Mouse (Mus musculus): ENCODE results near the gene Gm19426. TPM values are rescaled to one million over a fixed set of nuclear protein-coding genes. Genes with fewer than 3 reads are reported as not detected.

Gm19426 gene
- polyA plus RNA-seq, 1 experiment from 2014 or later, result 4.9 TPM

DNA sequence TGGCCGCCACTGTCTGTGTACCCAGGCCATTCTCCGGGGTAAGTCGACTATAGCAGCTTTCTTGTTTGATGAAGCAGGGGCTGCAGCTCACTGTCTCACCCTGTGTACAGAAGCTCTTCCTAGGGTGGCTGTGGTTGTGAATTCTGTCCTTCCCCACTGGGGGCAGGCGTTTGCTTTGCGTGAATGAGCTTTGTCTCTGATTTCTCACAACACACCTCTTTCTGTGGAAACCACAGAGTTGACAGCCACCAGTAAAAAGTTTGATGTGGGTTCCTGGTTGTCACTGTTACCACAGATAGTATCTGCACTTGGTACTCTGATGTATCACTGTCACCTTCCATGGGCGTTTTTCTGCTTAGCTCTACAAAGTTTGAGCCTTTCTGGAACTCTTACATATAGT lies 35.8 kb upstream of the Gm19426 start:
- TF ChIP-seq CTCF (IDR thresholded peaks at IDR 0.05; ENCODE audit: low read depth), result peak; percentile 37; the same call in 1 of the 2 replicates
- Histone ChIP-seq H3K9ac (no peak overlapping the region), H3K4me1 (ENCODE audit: insufficient read depth) (0 out of 2 replicates have a peak, but pooled peaks cover 5% of the 10 kb centered on the region), H3K27ac (ENCODE audit: low read depth) (no peak overlapping the region), H3K4me2 (no peak overlapping the region), H3K9me3 (ENCODE audit: low read depth, low read length) (no peaks in the 10 kb centered on the region), H3K27me3 (ENCODE audit: insufficient read depth, low read length) (no peaks in the 10 kb centered on the region), H3K36me3 (ENCODE audit: insufficient read depth) (no peaks in the 10 kb centered on the region), H3K4me3 (ENCODE audit: low read depth, low read length) (no peak overlapping the region)
- ATAC-seq (ENCODE audit: insufficient read depth) (no peak), DNase-seq (peak; percentile 43)
- WGBS, result 50% methylated on average over 6 of the region's 6 CpGs

DNA sequence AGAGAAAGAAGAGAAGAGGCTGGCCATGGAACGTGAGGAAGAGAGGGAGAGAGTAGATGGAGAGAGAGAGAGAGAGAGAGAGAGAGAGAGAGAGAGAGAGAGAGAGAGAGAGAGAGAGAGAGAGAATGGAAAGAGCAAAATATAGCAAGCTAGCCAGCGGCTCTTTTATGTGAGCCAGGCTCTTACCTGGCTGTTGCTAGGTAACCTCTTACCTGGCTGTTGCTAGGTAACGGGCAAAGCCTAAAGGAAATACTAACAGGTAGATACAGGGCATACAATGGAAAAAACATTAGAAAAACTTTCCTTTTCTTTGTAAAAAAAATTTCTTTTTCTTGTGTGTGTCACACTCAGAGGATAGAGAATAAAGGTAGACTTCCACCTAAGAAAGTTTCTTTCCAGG lies 34.3 kb upstream of the Gm19426 start:
- H3K9ac ChIP-seq, result no peak overlapping the region
- H3K9me3 ChIP-seq (ENCODE audit: low read depth, low read length), result no peaks in the 10 kb centered on the region
- H3K36me3 ChIP-seq (ENCODE audit: insufficient read depth), result no peaks in the 10 kb centered on the region
- H3K4me1 ChIP-seq (ENCODE audit: insufficient read depth), result 0 out of 2 replicates have a peak, but pooled peaks cover 5% of the 10 kb centered on the region
- H3K27ac ChIP-seq (ENCODE audit: low read depth), result no peak overlapping the region
- DNase-seq (peak; percentile 67), ATAC-seq (ENCODE audit: insufficient read depth) (no peak)
- H3K4me2 ChIP-seq, result no peak overlapping the region
- no peak overlapping the region for H3K4me3 ChIP-seq (ENCODE audit: low read depth, low read length)
- H3K27me3 ChIP-seq (ENCODE audit: insufficient read depth, low read length), result no peaks in the 10 kb centered on the region
- WGBS, result 41% methylated on average over 3 of the region's 3 CpGs
- TF ChIP-seq CTCF (IDR thresholded peaks at IDR 0.05; ENCODE audit: low read depth), result no peak

DNA sequence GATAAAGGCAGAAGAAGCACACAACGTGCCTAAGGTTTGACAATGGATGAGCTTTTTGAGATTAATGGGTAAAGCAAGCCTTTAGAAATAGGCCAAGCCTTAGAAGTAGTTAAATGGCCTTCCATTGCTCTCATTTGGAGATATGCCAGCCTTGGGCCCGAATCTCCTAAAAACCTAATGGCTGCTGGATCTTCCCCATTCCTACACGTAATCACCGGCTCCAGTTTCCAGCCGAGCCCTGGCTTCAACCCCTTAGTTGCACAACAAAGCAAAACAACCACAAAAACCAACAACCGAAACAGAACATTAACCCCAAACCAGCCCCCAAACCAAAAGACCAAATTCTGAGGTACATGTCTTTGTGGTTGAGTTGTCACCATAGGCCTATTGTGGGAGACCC lies 32.2 kb upstream of the Gm19426 start:
- ATAC-seq (ENCODE audit: insufficient read depth), result no peak
- Histone ChIP-seq H3K4me3 (ENCODE audit: low read depth, low read length) (no peak overlapping the region), H3K4me1 (ENCODE audit: insufficient read depth) (0 out of 2 replicates have a peak, but pooled peaks cover 5% of the 10 kb centered on the region), H3K9ac (no peak overlapping the region), H3K27me3 (ENCODE audit: insufficient read depth, low read length) (no peaks in the 10 kb centered on the region), H3K36me3 (ENCODE audit: insufficient read depth) (no peaks in the 10 kb centered on the region), H3K9me3 (ENCODE audit: low read depth, low read length) (no peaks in the 10 kb centered on the region), H3K27ac (ENCODE audit: low read depth) (peak overlapping the region; percentile 86; the same call in 1 of the 2 replicates), H3K4me2 (peak overlapping the region; percentile 61)
- no peak for TF ChIP-seq CTCF (IDR thresholded peaks at IDR 0.05; ENCODE audit: low read depth)
- WGBS, result 59% methylated on average over 6 of the region's 6 CpGs
- DNase-seq, result peak; percentile 60

DNA sequence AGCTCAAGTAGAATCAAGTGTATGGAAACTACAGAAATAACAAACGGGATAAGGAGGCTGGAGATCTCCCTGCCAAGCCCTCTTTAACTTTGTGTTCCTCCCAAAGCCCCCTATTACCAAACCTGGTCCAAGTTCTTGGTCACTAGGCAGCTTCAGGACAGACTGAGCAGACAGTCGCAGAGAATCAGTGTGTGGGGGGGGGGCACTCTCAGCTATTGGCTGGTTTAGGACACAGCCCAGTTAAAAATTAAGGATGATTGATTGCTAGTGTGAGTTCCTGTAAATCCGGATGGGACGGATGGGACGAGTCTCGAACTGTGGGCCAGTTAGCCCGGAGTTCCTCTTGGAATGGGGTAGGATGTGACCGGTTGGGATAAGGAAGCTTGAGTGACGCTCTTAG lies 31.8 kb upstream of the Gm19426 start, which contains the start of gene Serping1:
Gene Serping1, minus strand, starts transcription at position 204 of the 400 bp plus-strand sequence.
- Histone ChIP-seq H3K9ac (peak within 1 kb of the TSS; percentile 36), H3K27me3 (ENCODE audit: insufficient read depth, low read length) (no peaks in the 10 kb centered on the region), H3K27ac (ENCODE audit: low read depth) (peak within 1 kb of the TSS; percentile 86), H3K36me3 (ENCODE audit: insufficient read depth) (no peaks in the 10 kb centered on the region), H3K4me3 (ENCODE audit: low read depth, low read length) (peak within 1 kb of the TSS; percentile 32), H3K9me3 (ENCODE audit: low read depth, low read length) (no peaks in the 10 kb centered on the region), H3K4me1 (ENCODE audit: insufficient read depth) (0 out of 2 replicates have a peak, but pooled peaks cover 5% of the 10 kb centered on the region), H3K4me2 (peak within 1 kb of the TSS; percentile 61)
- peak; percentile 73 for ATAC-seq (ENCODE audit: insufficient read depth)
- TF ChIP-seq CTCF (IDR thresholded peaks at IDR 0.05; ENCODE audit: low read depth), result no peak
- peak; percentile 50 for DNase-seq
- 42% methylated on average over 9 of the region's 9 CpGs for WGBS

DNA sequence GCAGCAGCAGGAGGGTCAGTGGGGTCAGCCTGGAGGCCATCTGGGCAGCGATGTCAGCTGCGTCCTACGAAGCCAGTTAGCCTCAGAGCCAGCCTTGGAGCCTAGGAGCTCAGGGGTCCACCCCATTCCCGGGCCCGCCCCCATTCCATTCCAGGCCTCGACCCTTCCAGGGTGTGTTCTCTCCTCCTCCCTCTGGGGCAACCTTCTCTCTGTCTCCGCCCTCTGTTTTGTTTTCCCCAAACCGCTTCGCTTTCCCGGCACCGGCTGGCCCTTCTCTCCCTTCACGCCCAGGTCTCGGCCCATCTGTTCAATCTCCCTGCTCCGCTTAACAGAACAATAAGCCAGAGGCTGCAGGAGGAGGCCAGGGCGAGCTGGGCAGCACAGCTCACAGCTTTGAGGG lies 31.3 kb upstream of the Gm19426 start:
- peak overlapping the region; percentile 63 for H3K27ac ChIP-seq (ENCODE audit: low read depth)

DNA sequence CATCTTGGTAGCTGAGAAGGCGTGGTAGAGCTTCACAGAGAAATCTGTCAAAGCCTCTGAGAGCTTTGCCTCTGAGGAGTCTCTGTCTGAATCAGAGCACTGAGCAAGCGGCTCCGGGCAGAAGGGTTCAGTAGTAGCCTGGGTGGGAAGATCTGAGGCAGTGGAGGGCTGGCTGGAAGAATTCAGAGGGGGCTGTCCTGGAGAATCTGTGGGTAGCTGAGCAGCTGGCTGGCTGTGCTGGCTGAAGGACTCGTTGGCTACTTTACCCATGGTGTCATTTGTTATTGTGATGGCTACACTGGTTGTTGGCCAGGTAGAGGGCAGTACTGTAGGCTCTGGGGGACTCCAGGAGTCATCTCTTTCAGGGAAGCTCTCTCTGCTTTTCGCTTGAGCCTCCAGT lies 29.7 kb upstream of the Gm19426 start:
- WGBS, result 73% methylated on average over 5 of the region's 5 CpGs
- ATAC-seq (ENCODE audit: insufficient read depth), result no peak
- H3K27me3 ChIP-seq (ENCODE audit: insufficient read depth, low read length), result no peaks in the 10 kb centered on the region
- TF ChIP-seq CTCF (IDR thresholded peaks at IDR 0.05; ENCODE audit: low read depth), result no peak
- H3K4me1 ChIP-seq (ENCODE audit: insufficient read depth), result 0 out of 2 replicates have a peak, but pooled peaks cover 5% of the 10 kb centered on the region
- no peak overlapping the region for H3K4me3 ChIP-seq (ENCODE audit: low read depth, low read length)
- H3K4me2 ChIP-seq, result no peak overlapping the region
- no peak overlapping the region for H3K9ac ChIP-seq
- no peak overlapping the region for H3K27ac ChIP-seq (ENCODE audit: low read depth)
- peaks cover 7% of the 10 kb centered on the region; the same call in 1 of the 2 replicates for H3K36me3 ChIP-seq (ENCODE audit: insufficient read depth)
- DNase-seq, result no peak
- no peaks in the 10 kb centered on the region for H3K9me3 ChIP-seq (ENCODE audit: low read depth, low read length)

More for the DNA sequence above, 31.3 kb upstream of the Gm19426 start:
- ATAC-seq (ENCODE audit: insufficient read depth) (peak; percentile 96), DNase-seq (peak; percentile 91)
- Histone ChIP-seq H3K27me3 (ENCODE audit: insufficient read depth, low read length) (no peaks in the 10 kb centered on the region), H3K9ac (peak overlapping the region; percentile 36), H3K4me2 (peak overlapping the region; percentile 61), H3K4me3 (ENCODE audit: low read depth, low read length) (peak overlapping the region; percentile 32), H3K4me1 (ENCODE audit: insufficient read depth) (0 out of 2 replicates have a peak, but pooled peaks cover 5% of the 10 kb centered on the region), H3K9me3 (ENCODE audit: low read depth, low read length) (no peaks in the 10 kb centered on the region), H3K36me3 (ENCODE audit: insufficient read depth) (peaks cover 4% of the 10 kb centered on the region; the same call in 1 of the 2 replicates)
- 2% methylated on average over 15 of the region's 15 CpGs for WGBS
- TF ChIP-seq CTCF (IDR thresholded peaks at IDR 0.05; ENCODE audit: low read depth), result no peak

DNA sequence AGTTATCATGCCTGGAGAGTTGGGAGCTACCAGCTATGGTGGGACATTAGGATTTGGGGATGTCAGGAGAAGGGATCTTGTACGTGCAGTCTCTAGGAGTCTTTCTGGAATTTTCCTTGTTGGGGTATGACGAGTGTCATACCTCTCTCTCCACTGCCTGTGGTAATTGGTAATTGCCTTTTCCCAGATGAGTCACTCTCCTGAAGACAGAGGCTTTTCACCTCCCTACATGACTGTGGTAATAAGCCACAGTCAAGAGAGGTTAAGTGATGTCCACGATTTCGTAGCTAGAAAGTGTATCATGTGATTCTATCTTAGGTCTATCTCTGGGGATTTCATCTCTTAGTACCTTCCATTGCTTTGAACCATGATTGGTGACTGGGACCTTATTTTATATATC lies 29.0 kb upstream of the Gm19426 start:
- Histone ChIP-seq H3K27me3 (ENCODE audit: insufficient read depth, low read length) (no peaks in the 10 kb centered on the region), H3K27ac (ENCODE audit: low read depth) (no peak overlapping the region), H3K36me3 (ENCODE audit: insufficient read depth) (peaks cover 7% of the 10 kb centered on the region; the same call in 1 of the 2 replicates), H3K4me1 (ENCODE audit: insufficient read depth) (0 out of 2 replicates have a peak, but pooled peaks cover 5% of the 10 kb centered on the region), H3K9me3 (ENCODE audit: low read depth, low read length) (no peaks in the 10 kb centered on the region), H3K9ac (no peak overlapping the region), H3K4me3 (ENCODE audit: low read depth, low read length) (no peak overlapping the region), H3K4me2 (no peak overlapping the region)
- WGBS, result 90% methylated on average over 4 of the region's 4 CpGs
- DNase-seq, result no peak
- TF ChIP-seq CTCF (IDR thresholded peaks at IDR 0.05; ENCODE audit: low read depth), result no peak
- no peak for ATAC-seq (ENCODE audit: insufficient read depth)
